Mouse (Mus musculus): Measurements from ENCODE around the gene Dact3. TPM values are rescaled to one million over a fixed set of nuclear protein-coding genes. Genes with fewer than 3 reads are reported as not detected.
A peak's percentile ranks its signal among the peaks of the same experiment; 100 is the strongest.

Dact3 gene
- polyA plus RNA-seq, 1 experiment from 2014 or later = 10.6 TPM

- H3K36me3 ChIP-seq (ENCODE audit: control insufficient read depth, insufficient read depth, low read length) = peaks cover 35% of the 10 kb centered on the region
- no peak overlapping the region for H3K4me2 ChIP-seq
- H3K9me3 ChIP-seq (replicated peaks; ENCODE audit: control insufficient read depth, low read length) = no peaks in the 10 kb centered on the region
- H3K4me3 ChIP-seq (ENCODE audit: low read depth, low read length) = no peak overlapping the region
- H3K27ac ChIP-seq (ENCODE audit: low read depth, low read length) = no peak overlapping the region
- WGBS (ENCODE audit: insufficient replicate concordance) = 87% methylated on average over 3 of the region's 3 CpGs
- H3K27me3 ChIP-seq (ENCODE audit: control insufficient read depth, insufficient read depth, low read length) = no peaks in the 10 kb centered on the region
- peaks cover 36% of the 10 kb centered on the region for H3K4me1 ChIP-seq (ENCODE audit: control insufficient read depth, insufficient read depth, low read length)
- no peak overlapping the region for H3K9ac ChIP-seq (ENCODE audit: low read depth, low read length)
- no peak for ATAC-seq (replicated peaks; ENCODE audit: insufficient number of reproducible peaks, low FRiP score, low TSS enrichment)
Observed at GRCm38 (mm10) chr7:16918670-16919069, 43.6 kb downstream of the Dact3 start.

- Histone ChIP-seq H3K4me2 (no peak overlapping the region), H3K27me3 (ENCODE audit: control insufficient read depth, insufficient read depth, low read length) (no peaks in the 10 kb centered on the region), H3K9ac (ENCODE audit: low read depth, low read length) (no peak overlapping the region; the same call in 1 of the 2 replicates), H3K9me3 (replicated peaks; ENCODE audit: control insufficient read depth, low read length) (no peaks in the 10 kb centered on the region), H3K4me1 (ENCODE audit: control insufficient read depth, insufficient read depth, low read length) (peaks cover 36% of the 10 kb centered on the region), H3K27ac (ENCODE audit: low read depth, low read length) (no peak overlapping the region), H3K4me3 (ENCODE audit: low read depth, low read length) (no peak overlapping the region), H3K36me3 (ENCODE audit: control insufficient read depth, insufficient read depth, low read length) (peaks cover 35% of the 10 kb centered on the region)
- ATAC-seq (replicated peaks; ENCODE audit: insufficient number of reproducible peaks, low FRiP score, low TSS enrichment) = no peak
- 76% methylated on average over 13 of the region's 13 CpGs for WGBS (ENCODE audit: insufficient replicate concordance)
Observed at GRCm38 (mm10) chr7:16919395-16920149, 44.5 kb downstream of the Dact3 start.

- H3K4me1 ChIP-seq (ENCODE audit: control insufficient read depth, insufficient read depth, low read length) = peaks cover 36% of the 10 kb centered on the region
- peaks cover 33% of the 10 kb centered on the region for H3K36me3 ChIP-seq (ENCODE audit: control insufficient read depth, insufficient read depth, low read length)
- no peak overlapping the region; the same call in 1 of the 2 replicates for H3K9ac ChIP-seq (ENCODE audit: low read depth, low read length)
- no peak overlapping the region; the same call in 1 of the 2 replicates for H3K4me2 ChIP-seq
- H3K27ac ChIP-seq (ENCODE audit: low read depth, low read length) = no peak overlapping the region
- no peak overlapping the region for H3K4me3 ChIP-seq (ENCODE audit: low read depth, low read length)
- no peaks in the 10 kb centered on the region for H3K9me3 ChIP-seq (replicated peaks; ENCODE audit: control insufficient read depth, low read length)
- no peaks in the 10 kb centered on the region for H3K27me3 ChIP-seq (ENCODE audit: control insufficient read depth, insufficient read depth, low read length)
- 88% methylated on average over 7 of the region's 7 CpGs for WGBS (ENCODE audit: insufficient replicate concordance)
- no peak for ATAC-seq (replicated peaks; ENCODE audit: insufficient number of reproducible peaks, low FRiP score, low TSS enrichment)
Observed at GRCm38 (mm10) chr7:16920150-16920579, 45.0 kb downstream of the Dact3 start.

GRCm38 (mm10) chr7:16920818-16921791 is 46.0 kb downstream of the Dact3 start:
- Histone ChIP-seq H3K4me3 (ENCODE audit: low read depth, low read length) (peak overlapping the region; percentile 85), H3K27me3 (ENCODE audit: control insufficient read depth, insufficient read depth, low read length) (no peaks in the 10 kb centered on the region), H3K36me3 (ENCODE audit: control insufficient read depth, insufficient read depth, low read length) (peaks cover 30% of the 10 kb centered on the region), H3K9me3 (replicated peaks; ENCODE audit: control insufficient read depth, low read length) (no peaks in the 10 kb centered on the region), H3K4me2 (peak overlapping the region; percentile 87), H3K27ac (ENCODE audit: low read depth, low read length) (peak overlapping the region; percentile 41), H3K9ac (ENCODE audit: low read depth, low read length) (peak overlapping the region; percentile 93), H3K4me1 (ENCODE audit: control insufficient read depth, insufficient read depth, low read length) (peaks cover 36% of the 10 kb centered on the region)
- 51% methylated on average over 21 of the region's 21 CpGs for WGBS (ENCODE audit: insufficient replicate concordance)
- ATAC-seq (replicated peaks; ENCODE audit: insufficient number of reproducible peaks, low FRiP score, low TSS enrichment) = no peak

- Histone ChIP-seq H3K4me3 (ENCODE audit: low read depth, low read length) (peak overlapping the region; percentile 85), H3K27ac (ENCODE audit: low read depth, low read length) (peak overlapping the region; percentile 41), H3K4me2 (peak overlapping the region; percentile 87), H3K9ac (ENCODE audit: low read depth, low read length) (peak overlapping the region; percentile 93), H3K4me1 (ENCODE audit: control insufficient read depth, insufficient read depth, low read length) (peaks cover 36% of the 10 kb centered on the region), H3K27me3 (ENCODE audit: control insufficient read depth, insufficient read depth, low read length) (no peaks in the 10 kb centered on the region), H3K9me3 (replicated peaks; ENCODE audit: control insufficient read depth, low read length) (no peaks in the 10 kb centered on the region), H3K36me3 (ENCODE audit: control insufficient read depth, insufficient read depth, low read length) (peaks cover 23% of the 10 kb centered on the region)
- ATAC-seq (replicated peaks; ENCODE audit: insufficient number of reproducible peaks, low FRiP score, low TSS enrichment) = no peak
- 38% methylated on average over 6 of the region's 6 CpGs for WGBS (ENCODE audit: insufficient replicate concordance)
Observed at GRCm38 (mm10) chr7:16921881-16922335, 46.8 kb downstream of the Dact3 start.

- H3K27me3 ChIP-seq (ENCODE audit: control insufficient read depth, insufficient read depth, low read length) = no peaks in the 10 kb centered on the region
- peak overlapping the region; percentile 93 for H3K9ac ChIP-seq (ENCODE audit: low read depth, low read length)
- no peak for ATAC-seq (replicated peaks; ENCODE audit: insufficient number of reproducible peaks, low FRiP score, low TSS enrichment)
- peak overlapping the region; percentile 87 for H3K4me2 ChIP-seq
- H3K27ac ChIP-seq (ENCODE audit: low read depth, low read length) = 0 out of 2 replicates have a peak overlapping the region, but pooled peaks have one; percentile 96
- H3K36me3 ChIP-seq (ENCODE audit: control insufficient read depth, insufficient read depth, low read length) = peaks cover 19% of the 10 kb centered on the region
- peaks cover 36% of the 10 kb centered on the region for H3K4me1 ChIP-seq (ENCODE audit: control insufficient read depth, insufficient read depth, low read length)
- no peaks in the 10 kb centered on the region for H3K9me3 ChIP-seq (replicated peaks; ENCODE audit: control insufficient read depth, low read length)
- peak overlapping the region; percentile 85 for H3K4me3 ChIP-seq (ENCODE audit: low read depth, low read length)
- 51% methylated on average over 10 of the region's 10 CpGs for whole genome bisulfite sequencing (ENCODE audit: insufficient replicate concordance)
Observed at GRCm38 (mm10) chr7:16922360-16922973, 47.4 kb downstream of the Dact3 start.

GRCm38 (mm10) chr7:16923283-16924036 is 48.3 kb downstream of the Dact3 start:
- no peaks in the 10 kb centered on the region for H3K27me3 ChIP-seq (ENCODE audit: control insufficient read depth, insufficient read depth, low read length)
- peak overlapping the region; percentile 85 for H3K4me3 ChIP-seq (ENCODE audit: low read depth, low read length)
- H3K9ac ChIP-seq (ENCODE audit: low read depth, low read length) = peak overlapping the region; percentile 93
- WGBS (ENCODE audit: insufficient replicate concordance) = under 1% methylated on average over 46 of the region's 57 CpGs
- H3K4me2 ChIP-seq = peak overlapping the region; percentile 87
- H3K27ac ChIP-seq (ENCODE audit: low read depth, low read length) = peak overlapping the region; percentile 96
- no peak for ATAC-seq (replicated peaks; ENCODE audit: insufficient number of reproducible peaks, low FRiP score, low TSS enrichment)
- peaks cover 9% of the 10 kb centered on the region for H3K36me3 ChIP-seq (ENCODE audit: control insufficient read depth, insufficient read depth, low read length)
- H3K4me1 ChIP-seq (ENCODE audit: control insufficient read depth, insufficient read depth, low read length) = peaks cover 31% of the 10 kb centered on the region
- no peaks in the 10 kb centered on the region for H3K9me3 ChIP-seq (replicated peaks; ENCODE audit: control insufficient read depth, low read length)
